Mouse (Mus musculus): Measurements from ENCODE around the gene Cdc42ep1.

Cdc42ep1 gene

GRCm38 (mm10) chr15:78842371-78843163 lies at the start of gene Cdc42ep1:
Gene Cdc42ep1, plus strand, starts transcription at chr15:78842624.
- no peak for DNase-seq (ENCODE audit: low spot score)

- no peak for DNase-seq (ENCODE audit: low spot score)
Observed at GRCm38 (mm10) chr15:78796196-78797059, 46.0 kb upstream of the Cdc42ep1 start.

- DNase-seq (ENCODE audit: low spot score) = no peak
Observed at GRCm38 (mm10) chr15:78797060-78797329, 45.4 kb upstream of the Cdc42ep1 start.

GRCm38 (mm10) chr15:78799029-78799428 lies 43.4 kb upstream of the Cdc42ep1 start:
- DNase-seq (ENCODE audit: low spot score) = no peak

GRCm38 (mm10) chr15:78801571-78801970 lies 40.9 kb upstream of the Cdc42ep1 start:
- DNase-seq (ENCODE audit: low spot score) = no peak

- DNase-seq (ENCODE audit: low spot score) = no peak
Observed at GRCm38 (mm10) chr15:78801971-78802741, 40.3 kb upstream of the Cdc42ep1 start.

GRCm38 (mm10) chr15:78802776-78803391 lies 39.5 kb upstream of the Cdc42ep1 start, which contains the start of gene Card10:
Gene Card10, minus strand, starts transcription at chr15:78803042.
- no peak for DNase-seq (ENCODE audit: low spot score)

- no peak for DNase-seq (ENCODE audit: low spot score)
Observed at GRCm38 (mm10) chr15:78803499-78803900, 38.9 kb upstream of the Cdc42ep1 start.

GRCm38 (mm10) chr15:78804326-78804725 lies 38.1 kb upstream of the Cdc42ep1 start:
- DNase-seq (ENCODE audit: low spot score) = no peak

GRCm38 (mm10) chr15:78805351-78805750 lies 37.1 kb upstream of the Cdc42ep1 start:
- no peak for DNase-seq (ENCODE audit: low spot score)

GRCm38 (mm10) chr15:78806614-78807013 lies 35.8 kb upstream of the Cdc42ep1 start:
- no peak for DNase-seq (ENCODE audit: low spot score)

- DNase-seq (ENCODE audit: low spot score) = no peak
Observed at GRCm38 (mm10) chr15:78807141-78807540, 35.3 kb upstream of the Cdc42ep1 start.

- DNase-seq (ENCODE audit: low spot score) = no peak
Observed at GRCm38 (mm10) chr15:78808980-78809379, 33.4 kb upstream of the Cdc42ep1 start.

- no peak for DNase-seq (ENCODE audit: low spot score)
Observed at GRCm38 (mm10) chr15:78809739-78810138, 32.7 kb upstream of the Cdc42ep1 start.

- no peak for DNase-seq (ENCODE audit: low spot score)
Observed at GRCm38 (mm10) chr15:78810146-78810545, 32.3 kb upstream of the Cdc42ep1 start.

GRCm38 (mm10) chr15:78813603-78814002 lies 28.8 kb upstream of the Cdc42ep1 start:
- no peak for DNase-seq (ENCODE audit: low spot score)

GRCm38 (mm10) chr15:78815314-78816073 lies 26.9 kb upstream of the Cdc42ep1 start:
- DNase-seq (ENCODE audit: low spot score) = no peak

GRCm38 (mm10) chr15:78816074-78816391 lies 26.4 kb upstream of the Cdc42ep1 start:
- no peak for DNase-seq (ENCODE audit: low spot score)

GRCm38 (mm10) chr15:78826213-78827204 lies 15.9 kb upstream of the Cdc42ep1 start:
- DNase-seq (ENCODE audit: low spot score) = peak; percentile 78

- DNase-seq (ENCODE audit: low spot score) = no peak
Observed at GRCm38 (mm10) chr15:78828315-78828714, 14.1 kb upstream of the Cdc42ep1 start.
